Mouse (Mus musculus) lung, embryonic 14.5 days (tissue): ENCODE measurements around the gene Emx1. TPM values are rescaled to one million over a fixed set of nuclear protein-coding genes. Genes with fewer than 3 reads are reported as not detected.

ENCODE experiments used
- ATAC-seq: fragments of 200-750 bp; cut with Nextera tagmentation; 2 replicates; pipeline ENCODE4 v1.8.0; 2017; ENCODE audit warnings: mild to moderate bottlenecking, moderate TSS enrichment, moderate library complexity; ENCODE audit not compliant: insufficient read depth
- DNase-seq: peaks from one replicate; pipeline ENCODE4 v3.0.0-alpha.2; 2015
- H3K27ac ChIP-seq: fragments of 300-500 bp; sonication (generic); 2 replicates; pipeline ENCODE4 v1.5.1; 2014; ENCODE audit warnings: low read depth, mild to moderate bottlenecking, moderate library complexity
- H3K27me3 ChIP-seq: fragments of 300-500 bp; sonication (generic); 2 replicates; pipeline ENCODE4 v1.6.1; 2014; ENCODE audit warnings: low read length, control low read depth; ENCODE audit not compliant: insufficient read depth
- H3K36me3 ChIP-seq: fragments of 300-500 bp; sonication (generic); 2 replicates; pipeline ENCODE4 v1.6.1; 2014; ENCODE audit warnings: control low read depth; ENCODE audit not compliant: insufficient read depth
- H3K4me1 ChIP-seq: fragments of 300-500 bp; sonication (generic); 2 replicates; pipeline ENCODE4 v1.6.1; 2014; ENCODE audit warnings: antibody characterized with exemption, control low read depth; ENCODE audit not compliant: insufficient read depth
- H3K4me2 ChIP-seq: fragments of 300-500 bp; sonication (generic); 2 replicates; pipeline ENCODE4 v1.6.1; 2014; ENCODE audit warnings: mild to moderate bottlenecking
- H3K4me3 ChIP-seq: fragments of 300-500 bp; sonication (generic); 2 replicates; pipeline ENCODE4 v1.5.1; 2014; ENCODE audit warnings: low read depth, low read length
- H3K9ac ChIP-seq: fragments of 300-500 bp; sonication (generic); 2 replicates; pipeline ENCODE4 v1.6.1; 2014
- H3K9me3 ChIP-seq: fragments of 300-500 bp; sonication (generic); 2 replicates; pipeline ENCODE4 v1.6.1; 2016; ENCODE audit warnings: low read depth, low read length, control low read depth
- CTCF ChIP-seq: IDR thresholded peaks from 2 replicates; pipeline ENCODE4 v1.5.1; 2016; ENCODE audit warnings: antibody characterized with exemption, low read depth
- whole genome bisulfite sequencing: fragments of 180-500 bp; shearing (Covaris S2); extraction: QIAGEN DNeasy Blood & Tissue Kit; methylation state at CpG from one replicate; pipeline ENCODE4 v1.1.7; 2014; 5-methylcytosine and 5-hydroxymethylcytosine counted together
- polyA plus RNA-seq: library from polyadenylated mRNA; unstranded; fragments of >200 nt; fragmentation: Nextera tagmentation; extraction: Ambion mirVana; gene quantifications from 2 replicates; pipeline ENCODE4 v1.2.1, GENCODE M21; 2014

Gene Emx1
- polyA plus RNA-seq, 1 experiment from 2014 or later, result not detected

GRCm38 (mm10) chr6:85249821-85250220 lies 62.6 kb downstream of the Emx1 start:
- DNase-seq (no peak), ATAC-seq (no peak)
- no peak overlapping the region for H3K9ac ChIP-seq
- H3K27ac ChIP-seq, result no peak overlapping the region
- no peaks in the 10 kb centered on the region for H3K36me3 ChIP-seq
- no peaks in the 10 kb centered on the region for H3K4me1 ChIP-seq
- TF ChIP-seq CTCF, result no peak
- 84% methylated on average over 9 of the region's 9 CpGs for WGBS
- H3K4me3 ChIP-seq, result no peak overlapping the region
- no peaks in the 10 kb centered on the region for H3K9me3 ChIP-seq
- H3K4me2 ChIP-seq, result no peak overlapping the region
- H3K27me3 ChIP-seq, result no peaks in the 10 kb centered on the region

GRCm38 (mm10) chr6:85250811-85251241 lies 63.6 kb downstream of the Emx1 start:
- Histone ChIP-seq H3K4me3 (no peak overlapping the region), H3K4me2 (no peak overlapping the region), H3K27ac (no peak overlapping the region), H3K9ac (no peak overlapping the region), H3K27me3 (no peaks in the 10 kb centered on the region), H3K4me1 (no peaks in the 10 kb centered on the region), H3K36me3 (no peaks in the 10 kb centered on the region), H3K9me3 (no peaks in the 10 kb centered on the region)
- TF ChIP-seq CTCF, result no peak
- DNase-seq (no peak), ATAC-seq (no peak)
- WGBS, result 36% methylated on average over 6 of the region's 6 CpGs

GRCm38 (mm10) chr6:85252251-85253058 lies 65.2 kb downstream of the Emx1 start:
- no peak overlapping the region for H3K27ac ChIP-seq
- WGBS, result 79% methylated on average over 17 of the region's 17 CpGs

GRCm38 (mm10) chr6:85253275-85253674 lies 66.0 kb downstream of the Emx1 start:
- Histone ChIP-seq H3K9me3 (no peaks in the 10 kb centered on the region), H3K4me2 (no peak overlapping the region), H3K36me3 (no peaks in the 10 kb centered on the region), H3K27ac (no peak overlapping the region), H3K4me3 (no peak overlapping the region), H3K9ac (no peak overlapping the region), H3K27me3 (no peaks in the 10 kb centered on the region), H3K4me1 (no peaks in the 10 kb centered on the region)
- peak; percentile 29; the same call in 1 of the 2 replicates for TF ChIP-seq CTCF
- no peak for ATAC-seq
- 74% methylated on average over 3 of the region's 3 CpGs for WGBS
- no peak for DNase-seq

More at GRCm38 (mm10) chr6:85252251-85253058, 65.2 kb downstream of the Emx1 start:
- Histone ChIP-seq H3K9ac (no peak overlapping the region), H3K36me3 (no peaks in the 10 kb centered on the region), H3K27me3 (no peaks in the 10 kb centered on the region), H3K4me2 (no peak overlapping the region), H3K4me3 (no peak overlapping the region), H3K9me3 (no peaks in the 10 kb centered on the region), H3K4me1 (no peaks in the 10 kb centered on the region)
- ATAC-seq (no peak), DNase-seq (no peak)
- no peak for TF ChIP-seq CTCF

Other genes with a start within 250 kb of the Emx1 start
- 40.4 and 40.7 TPM in 2 replicates for gene Exoc6b, start 117.9 kb upstream of the Emx1 start, polyA plus RNA-seq
- 83.3 and 90.9 TPM in 2 replicates for gene Spr, start 49.7 kb upstream of the Emx1 start, polyA plus RNA-seq
- gene Sfxn5, start 146.0 kb downstream of the Emx1 start, polyA plus RNA-seq, result 5.9 and 8.3 TPM in 2 replicates
- 10.1 and 10.6 TPM in 2 replicates for gene Rab11fip5, start 187.2 kb downstream of the Emx1 start, polyA plus RNA-seq
- 0.19 and 0.37 TPM in 2 replicates for gene Noto, start 236.4 kb downstream of the Emx1 start, polyA plus RNA-seq
- gene Smyd5, start 244.6 kb downstream of the Emx1 start, polyA plus RNA-seq, result 67.3 and 68.3 TPM in 2 replicates